Mouse (Mus musculus): ENCODE results near the gene Elfn1. TPM values are rescaled to one million over a fixed set of nuclear protein-coding genes. Genes with fewer than 3 reads are reported as not detected.

The Elfn1 gene
- polyA plus RNA-seq, 1 experiment from 2014 or later: 0.24 TPM

Other genes with a start within 250 kb of the Elfn1 start
- gene Micall2, start 171.6 kb upstream of the Elfn1 start, polyA plus RNA-seq (2015; fragmentation: Nextera tagmentation; extraction: Ambion mirVana): 5.4 TPM in 2 replicates
- gene Ints1, start 132.3 kb upstream of the Elfn1 start, polyA plus RNA-seq (2015; fragmentation: Nextera tagmentation; extraction: Ambion mirVana): 28.3 and 30.4 TPM in 2 replicates
- gene Mafk, start 116.4 kb upstream of the Elfn1 start, polyA plus RNA-seq (2015; fragmentation: Nextera tagmentation; extraction: Ambion mirVana): 12.2 and 13.3 TPM in 2 replicates
- 9.6 and 10.3 TPM in 2 replicates for gene Tmem184a, start 88.0 kb upstream of the Elfn1 start, polyA plus RNA-seq (2015; fragmentation: Nextera tagmentation; extraction: Ambion mirVana)
- 0.72 TPM in 1 of 2 replicates, not detected in the other for gene Gm26938, start 81.5 kb upstream of the Elfn1 start, polyA plus RNA-seq (2015; fragmentation: Nextera tagmentation; extraction: Ambion mirVana)
- 74.3 and 77.5 TPM in 2 replicates for gene Psmg3, start 81.1 kb upstream of the Elfn1 start, polyA plus RNA-seq (2015; fragmentation: Nextera tagmentation; extraction: Ambion mirVana)